Mouse (Mus musculus) intestine, postnatal 0 days (tissue): ENCODE measurements around the gene Sec24d. TPM values are rescaled to one million over a fixed set of nuclear protein-coding genes. Genes with fewer than 3 reads are reported as not detected.
"Not testable (repeated sequence)": the region's sequence is repeated elsewhere in the genome, so short reads cannot be mapped to it uniquely, and the experiment has no call there.

ENCODE experiments used
- ATAC-seq: fragments of 200-750 bp; cut with Nextera tagmentation; 2 replicates; pipeline ENCODE4 v1.8.0; 2017; ENCODE audit warnings: mild to moderate bottlenecking, moderate TSS enrichment, moderate library complexity
- H3K27ac ChIP-seq: fragments of 300-500 bp; sonication (generic); 2 replicates; pipeline ENCODE4 v1.5.1; 2014; ENCODE audit warnings: mild to moderate bottlenecking, low read depth, low read length, moderate library complexity
- H3K27me3 ChIP-seq: fragments of 300-500 bp; sonication (generic); replicated peaks from 2 replicates; pipeline ENCODE4 v1.6.1; 2014; ENCODE audit warnings: low read length, mixed read lengths; ENCODE audit not compliant: control insufficient read depth, insufficient read depth
- H3K36me3 ChIP-seq: fragments of 300-500 bp; sonication (generic); 2 replicates; pipeline ENCODE4 v1.6.1; 2014; ENCODE audit warnings: mild to moderate bottlenecking, moderate library complexity; ENCODE audit not compliant: control insufficient read depth, insufficient read depth
- H3K4me1 ChIP-seq: fragments of 300-500 bp; sonication (generic); replicated peaks from 2 replicates; pipeline ENCODE4 v1.6.1; 2014; ENCODE audit warnings: antibody characterized with exemption, low read length, mixed read lengths; ENCODE audit not compliant: control insufficient read depth, insufficient read depth
- H3K4me2 ChIP-seq: fragments of 300-500 bp; sonication (generic); replicated peaks from 2 replicates; pipeline ENCODE4 v1.6.1; 2014; ENCODE audit warnings: low read depth, mild to moderate bottlenecking, moderate library complexity
- H3K4me3 ChIP-seq: fragments of 300-500 bp; sonication (generic); 2 replicates; pipeline ENCODE4 v1.5.1; 2014; ENCODE audit warnings: low read depth, low read length
- H3K9ac ChIP-seq: fragments of 300-500 bp; sonication (generic); 2 replicates; pipeline ENCODE4 v1.6.1; 2014; ENCODE audit warnings: mild to moderate bottlenecking, low read depth, low read length
- H3K9me3 ChIP-seq: fragments of 300-500 bp; sonication (generic); 2 replicates; pipeline ENCODE4 v1.6.1; 2016; ENCODE audit warnings: mixed run types; ENCODE audit not compliant: control insufficient read depth
- CTCF ChIP-seq: sonication (generic); IDR thresholded peaks from 2 replicates; pipeline ENCODE4 v1.5.1; 2016; ENCODE audit warnings: low read depth, mild to moderate bottlenecking, control low read depth, antibody characterized with exemption, moderate library complexity
- WGBS: fragments of 180-500 bp; shearing (Covaris S2); extraction: QIAGEN DNeasy Blood & Tissue Kit; methylation state at CpG from one replicate; pipeline ENCODE4 v1.1.7; 2014; 5-methylcytosine and 5-hydroxymethylcytosine counted together
- polyA plus RNA-seq: library from polyadenylated mRNA; unstranded; fragments of >200 nt; fragmentation: Nextera tagmentation; extraction: Ambion mirVana; gene quantifications from 2 replicates; pipeline ENCODE4 v1.2.1, GENCODE M21; 2015

Gene Sec24d
- polyA plus RNA-seq, 1 experiment from 2014 or later, result 210 TPM

- Histone ChIP-seq H3K27ac (no peak overlapping the region), H3K9me3 (no peaks in the 10 kb centered on the region), H3K4me3 (no peak overlapping the region), H3K4me2 (no peak overlapping the region), H3K36me3 (peaks cover 74% of the 10 kb centered on the region), H3K9ac (no peak overlapping the region), H3K4me1 (no peaks in the 10 kb centered on the region), H3K27me3 (no peaks in the 10 kb centered on the region)
- no peak for TF ChIP-seq CTCF
- WGBS, result 67% methylated on average over 2 of the region's 2 CpGs
- ATAC-seq, result no peak
Observed at GRCm38 (mm10) chr3:123351519-123351918, 84.3 kb downstream of the Sec24d start.

GRCm38 (mm10) chr3:123353183-123353582 is 85.9 kb downstream of the Sec24d start:
- Histone ChIP-seq H3K27me3 (no peaks in the 10 kb centered on the region), H3K4me2 (no peak overlapping the region), H3K27ac (no peak overlapping the region), H3K4me3 (no peak overlapping the region), H3K9ac (no peak overlapping the region), H3K36me3 (peaks cover 88% of the 10 kb centered on the region), H3K4me1 (no peaks in the 10 kb centered on the region), H3K9me3 (no peaks in the 10 kb centered on the region)
- 55% methylated on average over 6 of the region's 6 CpGs for WGBS
- TF ChIP-seq CTCF, result peak; percentile 69
- no peak for ATAC-seq

GRCm38 (mm10) chr3:123353661-123354060 is 86.4 kb downstream of the Sec24d start:
- Histone ChIP-seq H3K4me1 (no peaks in the 10 kb centered on the region), H3K27me3 (no peaks in the 10 kb centered on the region), H3K4me2 (no peak overlapping the region), H3K36me3 (peaks cover 89% of the 10 kb centered on the region), H3K9me3 (no peaks in the 10 kb centered on the region), H3K27ac (no peak overlapping the region), H3K9ac (no peak overlapping the region), H3K4me3 (no peak overlapping the region)
- WGBS, result 92% methylated on average over 12 of the region's 12 CpGs
- ATAC-seq, result no peak
- no peak for TF ChIP-seq CTCF

- Histone ChIP-seq H3K27me3 (no peaks in the 10 kb centered on the region), H3K9ac (no peak overlapping the region), H3K27ac (no peak overlapping the region), H3K36me3 (peaks cover 89% of the 10 kb centered on the region), H3K4me2 (no peak overlapping the region), H3K4me1 (no peaks in the 10 kb centered on the region), H3K4me3 (no peak overlapping the region), H3K9me3 (no peaks in the 10 kb centered on the region)
- 93% methylated on average over 9 of the region's 9 CpGs for WGBS
- no peak for ATAC-seq
- no peak for TF ChIP-seq CTCF
Observed at GRCm38 (mm10) chr3:123354388-123354787, 87.1 kb downstream of the Sec24d start.

GRCm38 (mm10) chr3:123356377-123356991 is 89.2 kb downstream of the Sec24d start:
- TF ChIP-seq CTCF, result no peak
- Histone ChIP-seq H3K4me1 (no peaks in the 10 kb centered on the region), H3K27me3 (no peaks in the 10 kb centered on the region), H3K4me2 (no peak overlapping the region), H3K4me3 (no peak overlapping the region), H3K9ac (no peak overlapping the region), H3K36me3 (peaks cover 91% of the 10 kb centered on the region), H3K9me3 (no peaks in the 10 kb centered on the region), H3K27ac (no peak overlapping the region)
- WGBS, result 81% methylated on average over 4 of the region's 4 CpGs
- no peak for ATAC-seq

GRCm38 (mm10) chr3:123366820-123367219 is 99.6 kb downstream of the Sec24d start:
- not testable (repeated sequence) for H3K27me3 ChIP-seq, H3K4me3 ChIP-seq, H3K9me3 ChIP-seq, H3K9ac ChIP-seq, H3K4me2 ChIP-seq, H3K4me1 ChIP-seq, ATAC-seq, H3K27ac ChIP-seq
- 46% methylated on average over 2 of the region's 2 CpGs for WGBS
- H3K36me3 ChIP-seq, result peaks cover 67% of the 10 kb centered on the region

- no peak for ATAC-seq
- H3K4me2 ChIP-seq, result no peak overlapping the region
- peaks cover 50% of the 10 kb centered on the region for H3K36me3 ChIP-seq
- H3K9ac ChIP-seq, result no peak overlapping the region
- no peak overlapping the region for H3K4me3 ChIP-seq
- no peak overlapping the region for H3K27ac ChIP-seq
- H3K4me1 ChIP-seq, result no peaks in the 10 kb centered on the region
- 78% methylated on average over 12 of the region's 12 CpGs for WGBS
- H3K27me3 ChIP-seq, result no peaks in the 10 kb centered on the region
- no peaks in the 10 kb centered on the region for H3K9me3 ChIP-seq
- TF ChIP-seq CTCF, result no peak
Observed at GRCm38 (mm10) chr3:123369161-123369560, 101.9 kb downstream of the Sec24d start.
